Mouse (Mus musculus) thymus, postnatal 0 days (tissue): ENCODE data around the gene Klhl32. TPM values are rescaled to one million over a fixed set of nuclear protein-coding genes. Genes with fewer than 3 reads are reported as not detected.

Source experiments
- DNase-seq: peaks from one replicate; pipeline ENCODE4 v3.0.0-alpha.2; 2015; ENCODE audit warnings: low spot score
- polyA plus RNA-seq: library from polyadenylated mRNA; unstranded; fragments of >200 nt; fragmentation: Nextera tagmentation; extraction: Ambion mirVana; gene quantifications from 2 replicates; pipeline ENCODE4 v1.2.1, GENCODE M21; 2015

The Klhl32 gene
- polyA plus RNA-seq, 1 experiment from 2014 or later = 0.79 TPM

- no peak for DNase-seq
These were observed 219.6 kb downstream of the Klhl32 start for GRCm38 (mm10) chr4:24631177-24631911.

DNA sequence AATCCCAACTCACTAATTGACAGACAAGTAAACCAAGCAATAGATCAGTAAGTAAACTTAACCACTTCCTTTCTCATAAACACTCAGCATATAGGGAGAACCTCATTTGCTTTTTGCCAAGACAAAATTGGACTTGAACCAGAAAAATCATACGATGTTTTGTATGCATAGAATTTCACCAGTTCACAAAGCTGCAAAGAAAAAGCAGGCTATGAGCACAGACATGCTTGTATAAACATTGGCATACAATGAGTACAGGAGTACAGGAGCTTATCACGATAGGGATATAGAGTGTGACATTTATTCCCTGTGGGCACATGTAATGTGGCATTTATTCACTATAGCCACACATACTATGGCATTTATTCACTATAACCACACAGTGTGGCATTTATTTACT is 220.5 kb downstream of the Klhl32 start:
- no peak for DNase-seq

GRCm38 (mm10) chr4:24627871-24628270 is 223.1 kb downstream of the Klhl32 start:
- DNase-seq = no peak

DNA sequence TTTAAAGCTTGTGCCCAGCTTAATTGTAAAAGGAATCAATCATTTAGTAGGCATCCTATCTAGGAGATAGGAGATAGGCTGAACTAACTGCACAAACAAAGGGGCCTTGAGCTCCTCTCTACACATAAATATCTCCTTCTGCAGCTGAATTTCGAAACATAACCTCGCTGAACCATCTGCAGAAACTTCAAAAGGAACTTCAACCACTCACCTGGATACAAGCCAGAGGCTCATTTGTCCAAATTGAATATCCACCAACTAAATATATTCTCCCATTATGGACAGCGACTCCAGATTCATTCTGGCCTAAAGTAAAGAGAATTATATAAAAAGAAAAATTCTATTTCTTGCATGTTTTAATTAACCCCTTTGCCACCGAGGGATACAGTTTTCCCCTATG is 224.2 kb downstream of the Klhl32 start:
- DNase-seq = no peak

DNA sequence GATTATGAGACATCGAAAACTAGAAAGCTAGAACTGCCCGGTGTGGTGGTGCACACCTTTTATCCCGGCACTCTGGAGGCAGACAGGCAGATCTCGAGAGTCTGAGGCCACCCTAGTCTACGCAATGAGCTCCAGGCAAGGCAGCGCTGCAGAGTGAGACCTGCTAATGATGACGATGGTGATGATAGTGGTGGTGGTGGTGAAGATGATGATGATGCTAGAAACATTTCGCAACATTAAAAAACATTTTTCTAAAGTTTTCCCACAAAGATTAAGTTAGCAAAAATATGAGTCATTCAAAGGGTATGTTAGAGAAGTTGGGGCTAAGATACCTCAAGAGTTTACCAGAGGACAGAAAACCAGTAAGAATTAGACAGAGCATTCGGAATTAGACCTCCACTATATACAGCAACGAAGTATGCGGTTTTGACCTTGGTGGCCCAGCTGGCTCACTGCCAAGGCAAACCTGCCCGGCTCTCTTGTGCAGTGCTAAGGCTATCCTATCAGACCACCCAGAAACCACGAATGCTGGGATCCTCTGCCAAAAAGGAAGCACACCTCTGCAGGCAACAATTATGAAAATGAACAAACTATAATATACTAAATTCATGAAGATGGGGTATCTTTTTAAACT is 224.9 kb downstream of the Klhl32 start:
- no peak for DNase-seq

DNA sequence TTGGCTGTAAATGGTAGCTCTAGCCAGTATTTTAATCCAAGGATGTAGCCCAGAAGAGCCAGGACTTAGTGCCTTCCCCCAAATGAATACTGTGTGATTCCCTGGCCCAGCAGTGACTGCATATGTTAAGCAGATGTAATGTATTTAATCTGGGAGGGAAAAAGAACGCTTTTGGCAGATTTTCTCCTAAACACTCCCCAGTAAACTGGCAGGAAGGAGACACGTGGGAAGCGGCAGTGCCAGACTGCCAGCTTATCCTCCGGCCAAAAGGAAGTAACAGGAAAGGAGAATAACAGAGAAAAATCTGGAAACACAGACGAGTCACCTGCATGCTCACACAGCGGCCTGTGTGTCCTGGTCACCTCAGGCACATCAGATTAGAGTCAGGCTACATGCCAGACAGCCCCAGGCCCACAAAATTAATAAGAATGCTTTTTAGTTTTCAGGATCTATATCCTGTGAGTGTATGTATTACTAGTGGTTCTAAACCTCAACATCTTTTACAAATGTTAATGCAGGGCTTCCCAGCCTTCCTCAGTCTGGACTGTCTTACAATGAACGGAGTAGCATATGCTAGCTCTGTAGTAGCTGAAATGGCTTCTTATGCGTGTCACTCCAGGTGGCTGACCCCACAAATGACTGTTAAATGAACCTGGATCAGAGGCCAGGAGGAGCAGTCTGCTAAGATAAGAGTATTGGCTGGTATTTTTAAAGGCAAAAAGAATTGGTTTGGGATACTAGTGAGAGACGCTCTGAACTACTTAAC is 229.3 kb downstream of the Klhl32 start:
- DNase-seq = no peak

- DNase-seq = no peak
These were observed 230.5 kb downstream of the Klhl32 start for GRCm38 (mm10) chr4:24620440-24620839.

DNA sequence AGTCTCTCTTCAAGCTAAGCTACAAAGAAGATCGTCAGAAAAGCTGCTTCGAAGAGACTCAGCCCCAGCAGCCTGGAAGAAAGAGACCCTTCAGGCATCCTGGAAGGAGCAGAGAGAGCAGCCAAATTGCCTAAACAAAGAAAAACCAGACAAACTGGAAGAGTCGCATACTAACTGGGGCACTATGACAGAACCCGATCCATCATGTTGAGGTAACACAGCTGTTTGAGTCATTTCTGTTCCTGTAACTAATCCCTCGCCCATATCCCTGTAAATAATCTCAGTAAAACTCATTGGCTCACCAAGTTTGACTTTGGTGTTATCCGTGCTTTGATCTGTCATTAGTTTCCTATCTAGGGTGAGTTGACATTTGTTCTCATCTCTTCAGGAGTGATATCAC is 230.9 kb downstream of the Klhl32 start:
- no peak for DNase-seq

GRCm38 (mm10) chr4:24609564-24609963 is 241.4 kb downstream of the Klhl32 start:
- no peak for DNase-seq

- no peak for DNase-seq
These were observed 241.8 kb downstream of the Klhl32 start for GRCm38 (mm10) chr4:24609085-24609484.

- DNase-seq = no peak
These were observed 249.2 kb downstream of the Klhl32 start for GRCm38 (mm10) chr4:24601711-24602110.

DNA sequence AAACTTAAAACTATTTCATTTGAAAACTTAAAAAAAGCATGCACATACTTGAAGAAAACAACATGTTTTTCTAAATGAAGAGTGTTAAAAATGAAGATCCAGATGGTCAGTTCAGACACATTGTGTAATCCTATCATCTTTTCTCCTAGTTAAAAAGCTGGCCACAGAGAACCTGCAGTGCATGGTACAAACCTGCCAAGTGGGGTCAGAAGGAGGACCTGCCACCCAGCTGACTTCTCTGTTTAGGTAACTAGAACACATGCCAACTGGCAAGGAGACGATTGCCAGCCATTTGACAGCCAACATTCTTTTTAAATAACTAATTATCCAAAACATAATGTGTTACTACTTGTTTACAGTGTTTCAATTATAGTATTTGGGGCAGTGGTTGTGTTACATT is 252.3 kb downstream of the Klhl32 start:
- DNase-seq = no peak

DNA sequence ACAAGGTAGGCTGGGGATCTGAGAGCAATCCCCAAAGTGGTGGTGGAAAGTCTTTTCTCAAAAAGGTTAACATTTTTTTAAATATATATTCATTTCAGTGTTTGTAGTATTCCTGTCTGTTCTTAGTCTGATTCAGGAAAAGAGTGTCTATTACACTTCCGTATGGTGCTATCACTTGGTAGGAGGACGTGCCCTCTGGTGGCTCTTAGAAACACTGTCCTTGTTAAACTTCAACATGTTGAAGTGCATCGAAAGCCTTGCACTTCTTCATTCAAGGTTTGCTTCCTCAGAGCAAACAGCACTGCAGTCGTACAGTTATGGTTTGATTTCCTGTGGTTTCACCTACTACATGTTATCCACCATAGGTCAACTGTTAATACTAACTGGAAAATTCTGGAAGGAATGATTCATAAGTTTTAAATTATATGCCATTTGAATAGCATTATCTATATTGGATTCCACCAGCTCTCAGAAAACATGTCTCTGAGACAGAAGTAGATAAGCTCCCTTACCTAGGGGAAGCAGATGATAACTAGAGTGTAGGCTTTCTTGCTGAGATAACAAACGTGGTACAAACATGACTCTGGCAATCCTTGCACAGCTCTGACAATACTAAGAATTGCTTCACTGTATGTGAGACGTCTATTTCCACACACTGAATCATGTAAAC is 253.8 kb downstream of the Klhl32 start:
- no peak for DNase-seq

- DNase-seq = no peak
These were observed 256.1 kb downstream of the Klhl32 start for GRCm38 (mm10) chr4:24594824-24595223.

DNA sequence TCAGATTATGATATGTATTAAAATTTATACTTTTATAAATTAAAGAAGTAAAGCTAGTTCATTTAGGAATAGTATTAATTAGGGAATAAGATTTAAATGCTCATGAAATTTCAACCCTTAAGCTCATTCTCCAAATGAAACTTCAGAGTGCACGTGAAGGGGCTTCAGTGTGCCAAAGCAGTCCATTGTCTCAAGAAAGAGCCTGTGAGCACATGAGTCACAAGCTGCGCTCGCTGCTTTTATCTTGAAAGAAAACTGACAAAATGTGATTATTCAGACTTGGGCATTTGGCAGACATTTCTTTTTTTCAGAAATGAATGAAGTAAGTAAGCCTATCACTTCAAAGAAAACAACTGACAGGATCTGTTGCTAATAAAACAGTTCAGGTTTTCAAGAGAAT is 266.9 kb downstream of the Klhl32 start:
- no peak for DNase-seq

- DNase-seq = no peak
These were observed 268.6 kb downstream of the Klhl32 start for GRCm38 (mm10) chr4:24582295-24582694.

- DNase-seq = no peak
These were observed 273.3 kb downstream of the Klhl32 start for GRCm38 (mm10) chr4:24577594-24577993.

DNA sequence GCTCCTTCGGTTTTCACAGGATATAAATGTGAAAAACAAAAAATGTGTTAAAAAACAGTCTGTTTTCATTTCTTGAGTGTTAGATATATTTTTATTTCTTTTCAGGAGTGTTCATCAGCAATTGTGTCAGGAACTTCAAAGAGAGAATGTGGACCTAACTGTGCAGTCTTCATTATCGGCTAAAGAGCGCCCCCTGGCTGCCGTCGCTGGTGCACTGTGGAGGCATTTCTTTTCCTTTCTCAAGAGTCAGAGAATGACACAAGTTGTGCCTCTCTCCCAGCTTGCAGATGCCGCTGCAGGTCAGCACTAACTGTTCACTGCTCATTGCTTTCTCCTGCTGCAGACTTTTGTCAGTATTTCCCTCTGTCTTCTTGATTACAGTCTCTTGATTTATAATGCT is 276.6 kb downstream of the Klhl32 start:
- DNase-seq = peak; percentile 71

GRCm38 (mm10) chr4:24568989-24569556 is 281.9 kb downstream of the Klhl32 start:
- DNase-seq = no peak

DNA sequence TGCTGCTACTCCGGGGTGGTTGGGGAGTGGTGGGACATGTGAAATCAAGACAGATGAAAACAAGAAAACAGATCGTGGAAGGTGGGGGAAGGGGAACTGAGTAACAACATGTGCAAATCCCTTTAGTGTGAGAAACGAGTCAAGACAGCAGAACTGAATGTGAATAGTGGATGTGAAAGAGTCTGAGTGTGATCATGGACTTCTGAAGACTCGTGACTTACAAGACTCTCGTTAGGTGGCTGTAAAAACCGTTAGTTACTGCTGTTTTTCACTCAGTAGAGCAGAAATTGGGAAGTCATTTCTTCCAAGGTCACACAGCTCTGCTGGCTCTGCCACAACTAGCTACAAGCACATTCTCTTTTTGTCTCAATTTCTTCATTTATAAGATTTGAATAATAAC is 282.9 kb downstream of the Klhl32 start:
- no peak for DNase-seq
